Mouse (Mus musculus): ENCODE data around the gene Chpf2. TPM values are rescaled to one million over a fixed set of nuclear protein-coding genes. Genes with fewer than 3 reads are reported as not detected.

Chpf2 gene
- polyA plus RNA-seq, 1 experiment from 2014 or later: 11.0 TPM

GRCm38 (mm10) chr5:24622386-24623040 lies 36.0 kb downstream of the Chpf2 start:
- Histone ChIP-seq H3K9me3 (ENCODE audit: control insufficient read depth, low read length) (no peaks in the 10 kb centered on the region), H3K9ac (ENCODE audit: low read depth, low read length) (no peak overlapping the region), H3K27me3 (ENCODE audit: control insufficient read depth, insufficient read depth, low read length) (no peaks in the 10 kb centered on the region), H3K4me1 (ENCODE audit: control insufficient read depth, insufficient read depth, low read length) (peaks cover 8% of the 10 kb centered on the region), H3K4me2 (replicated peaks; ENCODE audit: low read depth, low read length) (no peak overlapping the region), H3K36me3 (ENCODE audit: control insufficient read depth, insufficient read depth, low read length) (no peaks in the 10 kb centered on the region), H3K4me3 (ENCODE audit: low read length) (no peak overlapping the region), H3K27ac (ENCODE audit: low read depth, low read length) (no peak overlapping the region)
- 74% methylated on average over 7 of the region's 7 CpGs for WGBS
- no peak for ATAC-seq (ENCODE audit: low FRiP score, low TSS enrichment)

GRCm38 (mm10) chr5:24623041-24623985 lies 36.8 kb downstream of the Chpf2 start:
- H3K9ac ChIP-seq (ENCODE audit: low read depth, low read length): no peak overlapping the region

DNA sequence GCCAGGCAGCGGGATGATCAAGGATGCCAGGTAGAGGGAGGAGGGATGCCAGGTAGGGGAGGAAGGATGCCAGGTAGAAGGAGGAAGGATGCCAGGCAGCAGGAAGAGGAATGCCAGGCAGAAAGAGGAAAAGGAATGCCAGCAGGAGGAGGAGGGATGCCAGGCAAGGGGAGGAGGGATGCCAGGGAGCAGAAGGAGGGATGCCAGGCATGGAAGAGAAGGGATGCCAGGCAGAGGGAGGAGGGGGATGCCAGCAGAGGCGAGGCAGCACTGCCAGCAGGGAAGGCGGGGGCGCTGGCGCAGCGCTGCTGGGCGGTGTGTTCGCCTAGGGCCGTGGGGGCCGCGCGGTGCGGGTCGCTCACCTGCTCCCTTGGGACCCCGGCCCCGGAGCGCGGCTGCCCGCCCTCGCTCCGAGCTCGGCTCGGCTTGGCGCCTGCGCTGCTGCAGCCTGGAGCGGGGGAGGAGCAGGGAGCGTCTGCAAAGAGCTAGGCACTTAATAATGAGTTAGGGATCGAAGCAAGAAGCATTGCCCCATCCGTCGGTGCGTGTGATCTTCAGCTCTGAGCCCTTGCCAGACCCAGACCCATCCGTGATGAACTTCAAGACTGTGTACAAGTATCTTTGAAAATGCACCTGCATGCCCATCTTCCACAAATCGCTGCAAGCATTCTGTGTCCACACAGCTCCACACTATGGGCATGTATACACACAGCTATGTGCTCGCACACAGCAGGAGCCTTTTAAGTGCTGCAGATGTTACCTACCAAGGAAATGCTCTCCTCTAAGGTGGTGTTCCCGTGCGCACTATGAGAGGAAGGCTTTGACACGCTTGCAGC lies 37.7 kb downstream of the Chpf2 start, which contains the start of gene Smarcd3:
Gene Smarcd3 (minus strand): TSS at position 426 of the 836 bp plus-strand sequence.
- Histone ChIP-seq H3K27me3 (ENCODE audit: control insufficient read depth, insufficient read depth, low read length) (no peaks in the 10 kb centered on the region), H3K9me3 (ENCODE audit: control insufficient read depth, low read length) (no peaks in the 10 kb centered on the region), H3K27ac (ENCODE audit: low read depth, low read length) (no peak within 1 kb of the TSS), H3K9ac (ENCODE audit: low read depth, low read length) (peak within 1 kb of the TSS; percentile 46), H3K4me3 (ENCODE audit: low read length) (peak within 1 kb of the TSS; percentile 41), H3K4me1 (ENCODE audit: control insufficient read depth, insufficient read depth, low read length) (peaks cover 8% of the 10 kb centered on the region), H3K4me2 (replicated peaks; ENCODE audit: low read depth, low read length) (peak within 1 kb of the TSS; percentile 61), H3K36me3 (ENCODE audit: control insufficient read depth, insufficient read depth, low read length) (no peaks in the 10 kb centered on the region)
- peak; percentile 76 for ATAC-seq (ENCODE audit: low FRiP score, low TSS enrichment)
- WGBS: 3% methylated on average over 26 of the region's 37 CpGs

More at GRCm38 (mm10) chr5:24623041-24623985, 36.8 kb downstream of the Chpf2 start:
- Histone ChIP-seq H3K4me1 (ENCODE audit: control insufficient read depth, insufficient read depth, low read length) (peaks cover 8% of the 10 kb centered on the region), H3K4me2 (replicated peaks; ENCODE audit: low read depth, low read length) (peak overlapping the region; percentile 61), H3K4me3 (ENCODE audit: low read length) (peak overlapping the region; percentile 41), H3K36me3 (ENCODE audit: control insufficient read depth, insufficient read depth, low read length) (no peaks in the 10 kb centered on the region), H3K27ac (ENCODE audit: low read depth, low read length) (no peak overlapping the region), H3K27me3 (ENCODE audit: control insufficient read depth, insufficient read depth, low read length) (no peaks in the 10 kb centered on the region), H3K9me3 (ENCODE audit: control insufficient read depth, low read length) (no peaks in the 10 kb centered on the region)
- 43% methylated on average over 8 of the region's 8 CpGs for WGBS
- no peak for ATAC-seq (ENCODE audit: low FRiP score, low TSS enrichment)

DNA sequence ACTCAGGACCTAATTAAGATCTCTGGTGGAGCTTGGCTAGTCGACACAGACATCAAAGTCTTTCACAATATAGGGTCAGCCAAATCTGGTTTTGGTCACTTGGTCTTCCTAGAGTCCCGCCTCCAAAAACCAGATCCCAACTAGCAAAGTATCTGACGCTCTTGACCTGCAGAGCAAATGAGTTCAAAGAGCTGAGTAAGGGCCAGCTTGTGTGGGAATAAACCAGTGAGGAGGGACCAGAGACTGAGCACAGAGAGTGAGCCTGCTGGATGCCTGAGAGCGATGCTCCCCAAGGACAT lies 38.2 kb downstream of the Chpf2 start:
- Histone ChIP-seq H3K9ac (ENCODE audit: low read depth, low read length) (no peak overlapping the region), H3K36me3 (ENCODE audit: control insufficient read depth, insufficient read depth, low read length) (no peaks in the 10 kb centered on the region), H3K9me3 (ENCODE audit: control insufficient read depth, low read length) (no peaks in the 10 kb centered on the region), H3K27me3 (ENCODE audit: control insufficient read depth, insufficient read depth, low read length) (no peaks in the 10 kb centered on the region), H3K4me3 (ENCODE audit: low read length) (peak overlapping the region; percentile 41; the same call in 1 of the 2 replicates), H3K4me2 (replicated peaks; ENCODE audit: low read depth, low read length) (peak overlapping the region; percentile 61), H3K4me1 (ENCODE audit: control insufficient read depth, insufficient read depth, low read length) (peaks cover 8% of the 10 kb centered on the region), H3K27ac (ENCODE audit: low read depth, low read length) (no peak overlapping the region)
- ATAC-seq (ENCODE audit: low FRiP score, low TSS enrichment): peak; percentile 28; the same call in 1 of the 2 replicates
- WGBS: 30% methylated on average over 4 of the region's 4 CpGs

DNA sequence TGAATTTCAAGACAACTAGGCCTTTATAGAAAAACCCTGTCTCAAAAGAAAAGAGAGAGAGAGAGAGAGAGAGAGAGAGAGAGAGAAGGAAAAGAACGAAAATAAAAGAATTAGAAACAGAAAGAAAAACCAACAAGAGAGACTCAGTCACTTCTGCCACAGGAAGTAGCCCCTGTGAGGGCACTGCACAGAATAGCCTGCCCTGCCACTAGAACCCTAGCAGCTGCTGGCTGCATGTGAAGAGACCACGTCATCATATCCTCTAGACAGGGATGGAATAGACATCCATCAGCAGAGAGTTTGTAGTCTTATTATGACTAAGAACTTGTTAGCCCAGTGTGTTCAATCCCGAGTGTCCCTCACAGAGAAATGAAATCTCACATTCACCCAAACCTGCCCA lies 43.2 kb downstream of the Chpf2 start:
- no peaks in the 10 kb centered on the region for H3K9me3 ChIP-seq (ENCODE audit: control insufficient read depth, low read length)
- H3K9ac ChIP-seq (ENCODE audit: low read depth, low read length): no peak overlapping the region
- WGBS: 72% methylated on average over 3 of the region's 3 CpGs
- no peak overlapping the region for H3K4me3 ChIP-seq (ENCODE audit: low read length)
- no peak for ATAC-seq (ENCODE audit: low FRiP score, low TSS enrichment)
- H3K27me3 ChIP-seq (ENCODE audit: control insufficient read depth, insufficient read depth, low read length): no peaks in the 10 kb centered on the region
- H3K27ac ChIP-seq (ENCODE audit: low read depth, low read length): no peak overlapping the region
- H3K4me1 ChIP-seq (ENCODE audit: control insufficient read depth, insufficient read depth, low read length): peaks cover 3% of the 10 kb centered on the region; the same call in 1 of the 2 replicates
- no peak overlapping the region for H3K4me2 ChIP-seq (replicated peaks; ENCODE audit: low read depth, low read length)
- H3K36me3 ChIP-seq (ENCODE audit: control insufficient read depth, insufficient read depth, low read length): no peaks in the 10 kb centered on the region

- Histone ChIP-seq H3K27me3 (ENCODE audit: control insufficient read depth, insufficient read depth, low read length) (no peaks in the 10 kb centered on the region), H3K36me3 (ENCODE audit: control insufficient read depth, insufficient read depth, low read length) (no peaks in the 10 kb centered on the region), H3K27ac (ENCODE audit: low read depth, low read length) (no peak overlapping the region), H3K9ac (ENCODE audit: low read depth, low read length) (no peak overlapping the region), H3K4me1 (ENCODE audit: control insufficient read depth, insufficient read depth, low read length) (no peaks in the 10 kb centered on the region), H3K4me2 (replicated peaks; ENCODE audit: low read depth, low read length) (no peak overlapping the region), H3K9me3 (ENCODE audit: control insufficient read depth, low read length) (no peaks in the 10 kb centered on the region), H3K4me3 (ENCODE audit: low read length) (no peak overlapping the region)
- no peak for ATAC-seq (ENCODE audit: low FRiP score, low TSS enrichment)
- 23% methylated on average over 1 of the region's 1 CpGs for WGBS
Measured at GRCm38 (mm10) chr5:24635093-24635492, 48.6 kb downstream of the Chpf2 start.

DNA sequence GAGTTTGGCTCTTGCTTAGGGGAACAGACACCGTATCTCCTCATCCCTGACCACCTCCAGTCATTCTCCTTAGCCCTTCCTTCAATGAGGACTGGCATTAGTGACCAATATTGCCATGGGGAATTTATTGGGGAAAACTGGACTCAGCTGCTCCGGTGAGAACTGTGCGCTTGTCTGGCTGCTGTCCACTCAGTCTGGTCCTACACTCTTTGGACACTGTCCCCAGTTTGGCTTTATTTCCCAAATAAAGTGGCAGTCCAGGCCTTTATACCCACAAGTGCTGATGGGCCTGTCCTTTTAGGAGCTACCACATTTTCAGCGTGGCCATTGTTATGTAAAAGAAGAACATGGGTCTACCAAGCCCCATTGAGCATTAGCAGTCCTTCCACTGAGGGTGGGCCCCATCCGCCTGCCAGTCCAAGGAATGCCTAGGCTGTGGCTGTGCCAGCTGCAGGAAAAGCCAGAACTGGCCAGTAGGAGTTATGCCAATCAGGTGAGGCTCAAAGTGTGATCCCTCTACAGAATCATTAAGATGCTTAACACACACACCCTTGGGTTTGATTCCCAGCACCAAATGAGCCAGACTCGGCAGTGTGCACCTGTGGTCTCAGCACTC lies 49.1 kb downstream of the Chpf2 start:
- H3K9me3 ChIP-seq (ENCODE audit: control insufficient read depth, low read length): no peaks in the 10 kb centered on the region
- H3K36me3 ChIP-seq (ENCODE audit: control insufficient read depth, insufficient read depth, low read length): no peaks in the 10 kb centered on the region
- ATAC-seq (ENCODE audit: low FRiP score, low TSS enrichment): no peak
- H3K4me1 ChIP-seq (ENCODE audit: control insufficient read depth, insufficient read depth, low read length): no peaks in the 10 kb centered on the region
- H3K9ac ChIP-seq (ENCODE audit: low read depth, low read length): no peak overlapping the region
- no peaks in the 10 kb centered on the region for H3K27me3 ChIP-seq (ENCODE audit: control insufficient read depth, insufficient read depth, low read length)
- no peak overlapping the region for H3K4me2 ChIP-seq (replicated peaks; ENCODE audit: low read depth, low read length)
- H3K4me3 ChIP-seq (ENCODE audit: low read length): no peak overlapping the region
- 78% methylated on average over 6 of the region's 6 CpGs for WGBS
- no peak overlapping the region for H3K27ac ChIP-seq (ENCODE audit: low read depth, low read length)

DNA sequence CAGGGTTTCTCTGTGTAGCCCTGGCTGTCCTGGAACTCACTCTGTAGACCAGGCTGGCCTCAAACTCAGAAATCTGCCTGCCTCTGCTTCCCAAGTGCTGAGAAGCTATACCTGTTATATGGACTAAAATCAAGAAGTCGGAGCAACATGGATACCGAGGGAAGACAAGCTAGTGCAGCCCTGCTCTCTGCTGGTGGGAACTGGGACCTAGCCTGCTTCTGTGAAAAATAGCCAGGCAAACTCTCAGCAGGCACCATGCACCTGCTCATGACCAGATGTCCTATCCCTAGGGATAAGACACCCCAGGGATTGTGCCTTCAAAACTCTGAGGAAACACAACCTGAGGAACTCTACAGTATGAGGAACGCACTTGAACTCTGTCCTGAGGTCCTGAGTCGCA lies 50.4 kb downstream of the Chpf2 start:
- Histone ChIP-seq H3K9me3 (ENCODE audit: control insufficient read depth, low read length) (no peaks in the 10 kb centered on the region), H3K36me3 (ENCODE audit: control insufficient read depth, insufficient read depth, low read length) (no peaks in the 10 kb centered on the region), H3K4me1 (ENCODE audit: control insufficient read depth, insufficient read depth, low read length) (no peaks in the 10 kb centered on the region), H3K27me3 (ENCODE audit: control insufficient read depth, insufficient read depth, low read length) (no peaks in the 10 kb centered on the region), H3K4me2 (replicated peaks; ENCODE audit: low read depth, low read length) (no peak overlapping the region), H3K27ac (ENCODE audit: low read depth, low read length) (no peak overlapping the region), H3K9ac (ENCODE audit: low read depth, low read length) (no peak overlapping the region), H3K4me3 (ENCODE audit: low read length) (no peak overlapping the region)
- 75% methylated on average over 4 of the region's 4 CpGs for WGBS
- no peak for ATAC-seq (ENCODE audit: low FRiP score, low TSS enrichment)

Measured in kidney, embryonic 14.5 days (tissue).